Mouse (Mus musculus): Measurements from ENCODE around the gene Gm6121.
"Not testable (repeated sequence)": the region's sequence is repeated elsewhere in the genome, so short reads cannot be mapped to it uniquely, and the experiment has no call there.

The Gm6121 gene

DNA sequence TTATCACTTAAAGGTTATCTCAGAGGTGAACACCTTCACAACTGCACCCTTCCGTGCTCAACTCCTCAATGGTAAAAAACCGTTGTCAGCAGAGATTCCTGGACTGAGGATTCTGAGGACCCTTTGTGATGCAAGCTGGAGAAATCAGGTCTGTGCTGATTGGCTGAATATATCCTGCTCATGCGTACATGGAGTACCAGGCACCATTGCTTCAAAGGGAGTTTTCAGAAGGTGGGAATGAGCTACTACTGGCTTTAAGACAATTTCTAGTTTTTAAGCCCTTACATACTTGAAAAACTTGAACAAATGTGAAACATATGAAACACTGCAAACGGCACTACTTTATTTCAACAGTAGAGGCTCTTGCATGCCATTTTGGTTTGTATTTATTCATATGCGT lies at the start of gene Gm6121:
Gm6121 (minus strand) TSS at position 101 of the 400 bp plus-strand sequence.
- not testable (repeated sequence) for DNase-seq (ENCODE audit: low read depth in 2 of 2, low spot score in 2 of 2)

All from CD8-positive naive resting alpha-beta T cell, adult 2 months (primary cell).